Mouse (Mus musculus) limb, embryonic 14.5 days (tissue): ENCODE measurements at regions not wholly inside any gene's neighbourhood (a gene's known extent, or its start where the extent isn't known, plus 50 kb on each side); places are given as distances from the start of the nearest gene placed in this dataset.

ENCODE experiments used
- ATAC-seq: fragments of 200-750 bp; cut with Nextera tagmentation; 2 replicates; pipeline ENCODE4 v1.8.0; 2017; ENCODE audit warnings: low read depth, moderate number of reproducible peaks, moderate TSS enrichment; ENCODE audit not compliant: low FRiP score
- DNase-seq: peaks from one replicate; pipeline ENCODE4 v3.0.0-alpha.2; 2015; ENCODE audit warnings: low spot score
- H3K27ac ChIP-seq: fragments of 300-500 bp; sonication (generic); replicated peaks from 2 replicates; pipeline ENCODE4 v1.5.1; 2014; ENCODE audit warnings: low read depth, mild to moderate bottlenecking, low read length, moderate library complexity, mixed read lengths
- H3K27me3 ChIP-seq: fragments of 300-500 bp; sonication (generic); 2 replicates; pipeline ENCODE4 v1.6.1; 2014; ENCODE audit warnings: low read length, mixed read lengths; ENCODE audit not compliant: control insufficient read depth, insufficient read depth
- H3K36me3 ChIP-seq: fragments of 300-500 bp; sonication (generic); 2 replicates; pipeline ENCODE4 v1.6.1; 2014; ENCODE audit warnings: mild to moderate bottlenecking, low read length, moderate library complexity, mixed read lengths; ENCODE audit not compliant: control insufficient read depth, insufficient read depth
- H3K4me1 ChIP-seq: fragments of 300-500 bp; sonication (generic); 2 replicates; pipeline ENCODE4 v1.6.1; 2014; ENCODE audit warnings: antibody characterized with exemption, low read length, mixed read lengths; ENCODE audit not compliant: control insufficient read depth, insufficient read depth
- H3K4me2 ChIP-seq: fragments of 300-500 bp; sonication (generic); replicated peaks from 2 replicates; pipeline ENCODE4 v1.6.1; 2014; ENCODE audit warnings: low read depth, mild to moderate bottlenecking, low read length, moderate library complexity; ENCODE audit not compliant: severe bottlenecking
- H3K4me3 ChIP-seq: fragments of 300-500 bp; sonication (generic); replicated peaks from 2 replicates; pipeline ENCODE4 v1.5.1; 2014; ENCODE audit warnings: low read length
- H3K9ac ChIP-seq: fragments of 300-500 bp; sonication (generic); 2 replicates; pipeline ENCODE4 v1.6.1; 2014; ENCODE audit warnings: mild to moderate bottlenecking, low read depth, low read length, moderate library complexity; ENCODE audit not compliant: severe bottlenecking
- H3K9me3 ChIP-seq: fragments of 300-500 bp; sonication (generic); 2 replicates; pipeline ENCODE4 v1.6.1; 2016; ENCODE audit warnings: low read length; ENCODE audit not compliant: control insufficient read depth
- POLR2A ChIP-seq: fragments of 200-500 bp; IDR thresholded peaks from 2 replicates; pipeline ENCODE4 v1.8.0; 2012; ENCODE audit warnings: inconsistent platforms, mild to moderate bottlenecking, moderate library complexity, borderline replicate concordance; ENCODE audit not compliant: insufficient read depth, insufficient read length; ENCODE audit errors: extremely low read depth
- WGBS: fragments of 180-500 bp; shearing (Covaris S2); extraction: QIAGEN DNeasy Blood & Tissue Kit; methylation state at CpG from one replicate; pipeline ENCODE4 v1.1.7; 2014; 5-methylcytosine and 5-hydroxymethylcytosine counted together

GRCm38 (mm10) chr9:76734387-76734786 is 167.5 kb upstream of the Fam83b start:
- no peak for ATAC-seq
- no peak overlapping the region for H3K27ac ChIP-seq
- H3K9ac ChIP-seq, result no peak overlapping the region
- WGBS, result 49% methylated on average over 1 of the region's 1 CpGs
- H3K9me3 ChIP-seq, result no peaks in the 10 kb centered on the region
- no peak for DNase-seq
- H3K4me1 ChIP-seq, result no peaks in the 10 kb centered on the region
- H3K36me3 ChIP-seq, result no peaks in the 10 kb centered on the region
- H3K27me3 ChIP-seq, result no peaks in the 10 kb centered on the region
- no peak for TF ChIP-seq POLR2A
- no peak overlapping the region for H3K4me2 ChIP-seq
- no peak overlapping the region for H3K4me3 ChIP-seq

- ATAC-seq, result no peak
- TF ChIP-seq POLR2A, result no peak
Observed at GRCm38 (mm10) chr9:76733812-76734211, 166.9 kb upstream of the Fam83b start.

GRCm38 (mm10) chr9:76722881-76723280 is 156.0 kb upstream of the Fam83b start:
- H3K36me3 ChIP-seq, result no peaks in the 10 kb centered on the region
- DNase-seq (no peak), ATAC-seq (no peak)
- H3K9me3 ChIP-seq, result no peaks in the 10 kb centered on the region
- H3K27ac ChIP-seq, result no peak overlapping the region
- no peak overlapping the region for H3K9ac ChIP-seq
- 86% methylated on average over 3 of the region's 3 CpGs for WGBS
- TF ChIP-seq POLR2A, result no peak
- no peaks in the 10 kb centered on the region for H3K4me1 ChIP-seq
- no peak overlapping the region for H3K4me2 ChIP-seq
- no peak overlapping the region for H3K4me3 ChIP-seq
- H3K27me3 ChIP-seq, result no peaks in the 10 kb centered on the region

More at GRCm38 (mm10) chr9:76733812-76734211, 166.9 kb upstream of the Fam83b start:
- Histone ChIP-seq H3K9me3 (no peaks in the 10 kb centered on the region), H3K9ac (no peak overlapping the region), H3K4me3 (no peak overlapping the region), H3K4me1 (no peaks in the 10 kb centered on the region), H3K36me3 (no peaks in the 10 kb centered on the region), H3K27me3 (no peaks in the 10 kb centered on the region), H3K27ac (no peak overlapping the region), H3K4me2 (no peak overlapping the region)
- DNase-seq, result no peak

GRCm38 (mm10) chr9:76715852-76716251 is 148.9 kb upstream of the Fam83b start:
- H3K4me3 ChIP-seq, result no peak overlapping the region
- no peaks in the 10 kb centered on the region for H3K9me3 ChIP-seq
- WGBS, result 63% methylated on average over 1 of the region's 1 CpGs
- H3K27ac ChIP-seq, result no peak overlapping the region
- no peak for ATAC-seq
- no peaks in the 10 kb centered on the region for H3K27me3 ChIP-seq
- no peak for TF ChIP-seq POLR2A
- no peaks in the 10 kb centered on the region for H3K4me1 ChIP-seq
- no peak overlapping the region for H3K4me2 ChIP-seq
- H3K36me3 ChIP-seq, result no peaks in the 10 kb centered on the region
- no peak for DNase-seq
- H3K9ac ChIP-seq, result no peak overlapping the region

DNA sequence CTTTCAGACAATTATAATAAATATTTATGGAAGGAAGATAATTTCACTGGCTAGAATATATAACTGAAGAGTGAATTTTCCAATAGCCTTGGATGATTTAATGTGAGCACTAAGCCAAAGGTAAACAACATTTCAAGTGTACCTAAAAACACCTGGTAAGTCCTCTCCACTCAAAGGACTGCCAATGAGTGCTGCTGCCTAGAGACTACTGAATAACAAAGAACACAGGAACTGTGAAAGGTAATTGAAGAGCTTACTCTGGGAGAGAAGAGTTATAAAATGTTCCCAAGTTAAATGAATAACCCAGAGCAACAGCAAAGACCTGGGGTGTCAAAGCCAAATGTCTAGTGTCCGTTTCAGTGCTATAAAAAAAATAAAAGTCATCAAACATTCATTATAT is 139.5 kb upstream of the Fam83b start:
- H3K4me3 ChIP-seq, result no peak overlapping the region
- no peaks in the 10 kb centered on the region for H3K27me3 ChIP-seq
- no peaks in the 10 kb centered on the region for H3K9me3 ChIP-seq
- TF ChIP-seq POLR2A, result no peak
- no peak for ATAC-seq
- no peaks in the 10 kb centered on the region for H3K4me1 ChIP-seq
- no peak for DNase-seq
- H3K36me3 ChIP-seq, result no peaks in the 10 kb centered on the region
- no peak overlapping the region for H3K9ac ChIP-seq
- H3K4me2 ChIP-seq, result no peak overlapping the region
- H3K27ac ChIP-seq, result no peak overlapping the region
- WGBS, result 49% methylated on average over 1 of the region's 1 CpGs

- Histone ChIP-seq H3K36me3 (no peaks in the 10 kb centered on the region), H3K4me3 (no peak overlapping the region), H3K9me3 (no peaks in the 10 kb centered on the region), H3K9ac (no peak overlapping the region), H3K27ac (no peak overlapping the region), H3K27me3 (no peaks in the 10 kb centered on the region), H3K4me2 (no peak overlapping the region), H3K4me1 (no peaks in the 10 kb centered on the region)
- ATAC-seq, result peak; percentile 50; the same call in 1 of the 2 replicates
- peak; percentile 10 for DNase-seq
- TF ChIP-seq POLR2A, result no peak
- WGBS, result 77% methylated on average over 5 of the region's 5 CpGs
Observed at GRCm38 (mm10) chr9:76705786-76706185, 138.9 kb upstream of the Fam83b start.
